Mouse (Mus musculus) heart, adult 2 months (tissue): ENCODE results near the gene Dcun1d4. TPM values are rescaled to one million over a fixed set of nuclear protein-coding genes. Genes with fewer than 3 reads are reported as not detected.
A peak's percentile ranks its signal among the peaks of the same experiment; 100 is the strongest.

Source experiments
- DNase-seq, 2 experiments: peaks; one replicate each; pipeline ENCODE4 v3.0.0; 2021
- H3K27ac ChIP-seq: fragments of 200-600 bp; 2 replicates; pipeline ENCODE4 v1.8.1; 2022
- H3K27me3 ChIP-seq: fragments of 200-500 bp; 2 replicates; pipeline ENCODE4 v1.6.1; 2012; ENCODE audit warnings: mild to moderate bottlenecking, low read length, inconsistent platforms, mixed read lengths; ENCODE audit not compliant: control insufficient read depth, insufficient read depth
- H3K36me3 ChIP-seq: fragments of 200-500 bp; 2 replicates; pipeline ENCODE4 v1.6.1; 2012; ENCODE audit warnings: low read length, inconsistent platforms; ENCODE audit not compliant: control insufficient read depth, insufficient read depth
- H3K4me1 ChIP-seq: fragments of 200-500 bp; 2 replicates; pipeline ENCODE4 v1.6.1; 2011; ENCODE audit warnings: low read length; ENCODE audit not compliant: control insufficient read depth, insufficient read depth
- H3K4me3 ChIP-seq: fragments of 200-600 bp; 2 replicates; pipeline ENCODE4 v1.8.1; 2022
- H3K79me2 ChIP-seq: fragments of 200-500 bp; replicated peaks from 2 replicates; pipeline ENCODE4 v1.6.1; 2012; ENCODE audit warnings: mild to moderate bottlenecking, inconsistent platforms, low read length, moderate library complexity, mixed read lengths; ENCODE audit not compliant: control insufficient read depth, insufficient read depth
- H3K9ac ChIP-seq: fragments of 200-500 bp; 2 replicates; pipeline ENCODE4 v1.6.1; 2012; ENCODE audit warnings: low read depth, mild to moderate bottlenecking, control low read depth, inconsistent platforms, low read length, mixed read lengths
- CTCF ChIP-seq: fragments of 200-600 bp; IDR thresholded peaks from 2 replicates; pipeline ENCODE4 v1.8.1; 2022; ENCODE audit warnings: antibody characterized with exemption, mild to moderate bottlenecking, moderate library complexity
- EP300 ChIP-seq: fragments of 200-500 bp; IDR thresholded peaks from 2 replicates; pipeline ENCODE4 v1.6.1; 2011; ENCODE audit warnings: low read depth, low read length, control low read depth; ENCODE audit not compliant: insufficient read depth
- POLR2A ChIP-seq: fragments of 200-500 bp; IDR thresholded peaks from 2 replicates; pipeline ENCODE4 v1.6.1; 2011; ENCODE audit warnings: mild to moderate bottlenecking, low read depth, low read length, control low read depth; ENCODE audit not compliant: insufficient read depth
- WGBS: fragments of 180-500 bp; shearing (Covaris S2); methylation state at CpG from one replicate; pipeline ENCODE4 v1.1.7; 2018; 5-methylcytosine and 5-hydroxymethylcytosine counted together
- intact Hi-C: fragments of 180-260 bp; cut with DNase I; formaldehyde crosslinking; loops from one replicate; pipeline ENCODE4 v1.15.1; 2025
- polyA plus RNA-seq: library from polyadenylated mRNA; depleted of rRNA; stranded (reverse); fragments of >200 nt; gene quantifications from 2 replicates; pipeline ENCODE4 v1.2.3, GENCODE M21; 2012
- total RNA-seq, 2 experiments: library from RNA; stranded (reverse); gene quantifications; 2 replicates each; pipeline ENCODE4 v1.2.3; 2021

Gene Dcun1d4
- total and polyA plus RNA-seq, 3 experiments, result 4.7 to 17.4 (median 17.2) TPM

DNA sequence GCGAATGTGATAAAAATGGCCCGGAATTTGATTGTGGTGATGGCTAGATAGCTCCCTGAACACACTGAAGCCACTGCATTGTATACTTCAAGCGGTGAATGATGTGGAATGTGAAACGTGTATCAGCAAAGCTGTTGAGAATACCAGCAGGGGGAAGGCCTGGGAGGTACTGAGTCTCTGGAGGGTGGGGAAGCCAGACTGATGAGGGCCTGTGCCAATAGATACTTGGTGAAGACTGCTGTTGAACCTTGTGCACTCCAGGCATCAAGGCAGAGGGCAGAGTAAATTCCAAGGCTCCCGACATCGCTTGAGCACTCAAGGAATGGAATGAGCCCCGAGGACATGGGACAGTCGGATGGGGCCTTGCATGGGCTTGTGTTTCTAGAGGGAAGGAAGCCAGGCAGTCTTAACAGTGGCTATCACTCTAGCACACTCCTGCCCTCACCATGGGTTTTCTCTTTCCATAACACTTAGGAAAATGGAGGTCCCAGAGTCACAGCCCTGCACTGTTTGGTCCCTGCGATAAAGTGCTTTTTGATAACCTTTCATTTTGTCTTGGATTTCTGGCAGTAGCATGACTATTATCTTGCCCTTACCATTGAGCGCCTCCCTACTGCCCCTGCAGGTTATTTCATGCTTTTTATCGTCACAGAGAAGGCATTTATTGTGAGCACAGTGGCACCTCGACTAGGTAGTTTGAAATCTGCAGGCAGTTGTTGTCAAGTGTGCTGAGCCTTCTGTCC is 22.4 kb downstream of the Dcun1d4 start:
- H3K9ac ChIP-seq, result no peak overlapping the region
- intact Hi-C loops, result no loop called here
- TF ChIP-seq EP300 (no peak), CTCF (peak; percentile 31; the same call in 1 of the 2 replicates)
- no peak for DNase-seq
- peaks cover 2% of the 10 kb centered on the region; the same call in 1 of the 2 replicates for H3K79me2 ChIP-seq
- no peak overlapping the region for H3K27ac ChIP-seq
- H3K4me3 ChIP-seq, result no peak overlapping the region
- no peaks in the 10 kb centered on the region for H3K36me3 ChIP-seq
- H3K27me3 ChIP-seq, result no peaks in the 10 kb centered on the region
- H3K4me1 ChIP-seq, result peaks cover 2% of the 10 kb centered on the region
- 55% methylated on average over 12 of the region's 12 CpGs for WGBS

- no peak overlapping the region for H3K9ac ChIP-seq
- DNase-seq, result no peak
- intact Hi-C loops, result no loop called here
- H3K27ac ChIP-seq, result no peak overlapping the region
- peaks cover 2% of the 10 kb centered on the region; the same call in 1 of the 2 replicates for H3K36me3 ChIP-seq
- no peaks in the 10 kb centered on the region for H3K27me3 ChIP-seq
- no peak overlapping the region for H3K4me3 ChIP-seq
- no peak for TF ChIP-seq EP300
- no peak for TF ChIP-seq CTCF
- no peak for TF ChIP-seq POLR2A
- H3K79me2 ChIP-seq, result no peaks in the 10 kb centered on the region; the same call in 1 of the 2 replicates
- WGBS, result 92% methylated on average over 14 of the region's 14 CpGs
- H3K4me1 ChIP-seq, result no peaks in the 10 kb centered on the region; the same call in 1 of the 2 replicates
Measured at GRCm38 (mm10) chr5:73511074-73511473, 30.3 kb downstream of the Dcun1d4 start.

- intact Hi-C loops, result no loop called here
- H3K4me3 ChIP-seq, result no peak overlapping the region
- no peaks in the 10 kb centered on the region; the same call in 1 of the 2 replicates for H3K4me1 ChIP-seq
- no peaks in the 10 kb centered on the region; the same call in 1 of the 2 replicates for H3K79me2 ChIP-seq
- 100% methylated on average over 1 of the region's 1 CpGs for WGBS
- no peak overlapping the region for H3K9ac ChIP-seq
- H3K27me3 ChIP-seq, result no peaks in the 10 kb centered on the region
- no peak for DNase-seq
- no peak for TF ChIP-seq CTCF
- TF ChIP-seq POLR2A, result no peak
- TF ChIP-seq EP300, result no peak
- no peak overlapping the region for H3K27ac ChIP-seq
- peaks cover 2% of the 10 kb centered on the region; the same call in 1 of the 2 replicates for H3K36me3 ChIP-seq
Measured at GRCm38 (mm10) chr5:73512241-73512640, 31.4 kb downstream of the Dcun1d4 start.

GRCm38 (mm10) chr5:73512661-73513060 is 31.9 kb downstream of the Dcun1d4 start:
- no peaks in the 10 kb centered on the region; the same call in 1 of the 2 replicates for H3K4me1 ChIP-seq
- H3K36me3 ChIP-seq, result peaks cover 2% of the 10 kb centered on the region; the same call in 1 of the 2 replicates
- no peaks in the 10 kb centered on the region for H3K27me3 ChIP-seq
- intact Hi-C loops, result no loop called here
- no peak overlapping the region for H3K9ac ChIP-seq
- H3K4me3 ChIP-seq, result no peak overlapping the region
- no peaks in the 10 kb centered on the region; the same call in 1 of the 2 replicates for H3K79me2 ChIP-seq
- 92% methylated on average over 9 of the region's 9 CpGs for WGBS
- DNase-seq, result no peak
- no peak overlapping the region for H3K27ac ChIP-seq
- TF ChIP-seq EP300 (no peak), CTCF (no peak), POLR2A (no peak)

DNA sequence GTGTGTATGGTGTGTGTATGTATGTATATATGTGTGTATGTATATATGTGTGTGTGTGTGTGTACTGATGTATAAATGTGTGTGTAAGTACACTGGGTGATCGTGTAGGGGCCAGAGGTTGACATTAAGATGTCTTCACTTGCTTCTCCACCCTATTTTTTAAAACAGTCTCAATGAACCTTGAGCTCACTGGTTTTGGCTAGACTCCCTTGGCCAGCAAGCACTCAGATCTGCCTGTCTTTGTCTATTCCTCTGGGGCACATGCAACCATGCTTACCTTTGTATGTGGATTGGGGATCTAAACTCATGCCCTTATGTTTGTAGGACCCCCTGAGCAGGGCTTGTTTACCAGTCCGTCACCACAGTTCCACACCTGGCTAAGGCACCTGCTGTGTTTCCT is 33.4 kb downstream of the Dcun1d4 start:
- Histone ChIP-seq H3K27me3 (no peaks in the 10 kb centered on the region), H3K4me3 (no peak overlapping the region), H3K27ac (no peak overlapping the region), H3K9ac (no peak overlapping the region), H3K4me1 (no peaks in the 10 kb centered on the region; the same call in 1 of the 2 replicates), H3K36me3 (peaks cover 2% of the 10 kb centered on the region; the same call in 1 of the 2 replicates), H3K79me2 (no peaks in the 10 kb centered on the region; the same call in 1 of the 2 replicates)
- no peak for TF ChIP-seq POLR2A
- TF ChIP-seq EP300, result no peak
- no peak for TF ChIP-seq CTCF
- intact Hi-C loops, result no loop called here
- 93% methylated on average over 2 of the region's 2 CpGs for WGBS
- no peak for DNase-seq

GRCm38 (mm10) chr5:73517299-73517698 is 36.5 kb downstream of the Dcun1d4 start:
- 96% methylated on average over 5 of the region's 5 CpGs for WGBS
- Histone ChIP-seq H3K9ac (no peak overlapping the region), H3K4me3 (no peak overlapping the region), H3K4me1 (no peaks in the 10 kb centered on the region), H3K27me3 (no peaks in the 10 kb centered on the region), H3K79me2 (no peaks in the 10 kb centered on the region), H3K27ac (no peak overlapping the region), H3K36me3 (no peaks in the 10 kb centered on the region)
- no peak for DNase-seq
- TF ChIP-seq EP300 (no peak), POLR2A (no peak), CTCF (no peak)
- intact Hi-C loops, result no loop called here
